Mouse (Mus musculus) urinary bladder, postnatal 14 days (tissue): ENCODE data around the gene Phrf1.

Experiments used
- DNase-seq: peaks from one replicate; pipeline ENCODE4 v3.0.0; 2021; ENCODE audit warnings: low spot score

The Phrf1 gene

DNA sequence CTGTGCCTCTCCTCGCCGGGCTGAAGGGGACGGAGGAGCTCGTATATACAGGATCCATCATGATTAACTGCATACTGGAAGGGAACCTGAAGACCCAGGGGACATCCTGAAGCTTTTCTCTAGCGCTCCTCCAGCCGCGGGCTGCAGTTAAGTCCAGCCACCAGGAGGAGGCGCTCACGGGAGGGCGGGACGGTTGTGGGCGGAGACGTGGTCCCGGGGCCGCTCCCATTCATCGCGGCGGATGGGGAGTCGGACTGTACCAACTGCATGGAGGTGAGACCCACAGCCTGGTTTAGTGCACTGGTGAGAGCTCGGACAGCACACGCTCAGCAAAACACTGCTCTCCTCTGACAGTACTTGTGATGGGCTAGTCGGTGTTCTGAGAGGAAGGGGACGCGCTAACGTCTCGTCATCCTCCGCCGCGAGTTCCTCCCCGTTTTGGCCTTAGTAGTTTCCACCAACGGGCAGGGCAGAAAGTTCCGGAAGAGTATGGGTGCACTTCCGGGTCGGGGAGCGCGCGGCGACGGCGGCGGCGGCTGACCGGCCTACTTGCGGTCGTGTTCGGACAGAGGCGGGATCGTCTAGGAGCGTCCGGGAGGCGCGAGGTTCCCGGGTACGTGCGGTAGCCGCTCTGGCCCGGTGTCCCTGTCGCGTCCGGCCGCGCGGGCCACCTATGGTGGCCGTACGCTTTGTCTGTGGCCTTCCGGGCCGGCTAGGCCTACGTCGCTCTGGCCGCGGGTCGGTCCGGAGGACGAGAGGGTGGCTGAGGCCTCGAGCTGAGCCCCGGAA, at the start of gene Phrf1:
Gene Phrf1, plus strand, starts transcription at position 506 of the 789 bp plus-strand sequence.
- peak; percentile 92 for DNase-seq

DNA sequence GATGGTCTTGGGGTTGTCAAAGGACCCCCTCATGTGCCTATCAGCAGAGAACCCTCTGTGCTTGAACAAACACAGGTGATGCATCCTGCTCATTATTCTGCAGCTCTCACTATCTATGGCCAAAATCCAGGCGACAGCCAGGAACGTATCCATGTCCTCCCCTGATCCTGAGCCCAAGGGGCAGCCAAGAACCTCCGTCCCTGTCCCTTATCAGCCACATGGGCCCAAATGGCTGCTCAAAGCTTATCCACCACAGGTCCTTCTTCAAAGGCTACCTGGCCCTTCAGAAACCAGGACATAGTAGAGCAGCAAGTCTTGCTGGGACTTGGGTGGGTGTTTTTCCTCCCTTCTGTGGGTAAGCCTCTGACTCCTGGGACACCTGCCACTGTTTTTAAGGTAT, 40.4 kb upstream of the Phrf1 start:
- DNase-seq: no peak

DNA sequence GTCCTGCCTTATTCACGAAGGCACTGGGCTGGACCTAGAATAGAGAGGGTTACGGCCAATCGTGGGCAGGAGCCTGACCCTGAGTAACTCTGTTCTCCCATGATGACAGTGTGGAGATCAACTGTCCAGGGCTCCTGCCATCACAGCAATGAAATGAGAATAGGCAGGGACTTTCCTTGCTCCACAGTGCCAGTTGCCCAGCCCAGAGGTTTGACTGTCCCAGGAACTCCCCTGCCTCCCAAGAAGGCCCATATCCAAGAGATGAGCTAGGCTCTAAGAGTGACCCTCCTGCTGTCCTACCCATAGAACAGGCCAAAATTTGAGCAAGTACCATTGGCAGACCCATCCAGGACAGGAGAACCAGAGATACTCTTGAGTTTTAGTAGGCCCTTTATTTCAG, 39.9 kb upstream of the Phrf1 start:
- no peak for DNase-seq

DNA sequence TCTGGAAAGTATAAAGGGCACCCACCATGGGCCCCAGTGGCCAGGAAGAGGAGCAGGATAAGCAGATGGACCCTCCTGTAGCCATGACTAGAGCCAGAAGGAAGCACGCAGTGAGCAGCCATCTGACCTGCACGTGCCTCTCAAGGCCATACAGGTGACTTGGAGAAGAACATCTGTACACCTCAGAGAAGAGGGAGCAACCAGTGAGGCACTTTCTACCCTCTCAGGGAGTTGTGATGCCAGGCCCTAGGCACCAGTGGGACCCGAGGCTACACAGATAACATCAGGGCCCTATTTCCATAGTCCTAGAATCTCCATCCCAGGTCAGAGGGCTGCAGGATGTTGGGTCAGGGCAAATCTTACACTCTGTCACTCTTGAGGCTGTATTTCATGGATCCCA, 38.4 kb upstream of the Phrf1 start:
- DNase-seq: no peak

DNA sequence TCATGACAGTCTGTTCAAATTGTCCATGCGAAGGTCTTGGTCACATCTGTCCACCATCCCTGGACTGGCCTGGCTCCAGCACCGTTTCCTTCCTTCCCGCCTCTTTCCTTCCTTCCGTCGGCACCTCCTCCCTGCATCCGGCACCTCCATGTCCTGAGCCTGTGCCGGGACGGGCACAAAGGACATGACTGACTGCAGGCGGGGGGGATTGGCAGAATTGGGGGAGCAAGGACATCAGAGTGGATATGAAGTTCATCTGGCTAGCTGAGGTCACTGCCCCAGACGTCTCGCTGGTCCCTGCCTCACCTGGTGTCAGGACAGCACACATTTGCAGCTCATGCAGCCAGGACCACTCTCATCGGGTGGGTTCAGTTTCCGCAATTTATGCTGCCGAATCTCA, 37.5 kb upstream of the Phrf1 start:
- DNase-seq: no peak

DNA sequence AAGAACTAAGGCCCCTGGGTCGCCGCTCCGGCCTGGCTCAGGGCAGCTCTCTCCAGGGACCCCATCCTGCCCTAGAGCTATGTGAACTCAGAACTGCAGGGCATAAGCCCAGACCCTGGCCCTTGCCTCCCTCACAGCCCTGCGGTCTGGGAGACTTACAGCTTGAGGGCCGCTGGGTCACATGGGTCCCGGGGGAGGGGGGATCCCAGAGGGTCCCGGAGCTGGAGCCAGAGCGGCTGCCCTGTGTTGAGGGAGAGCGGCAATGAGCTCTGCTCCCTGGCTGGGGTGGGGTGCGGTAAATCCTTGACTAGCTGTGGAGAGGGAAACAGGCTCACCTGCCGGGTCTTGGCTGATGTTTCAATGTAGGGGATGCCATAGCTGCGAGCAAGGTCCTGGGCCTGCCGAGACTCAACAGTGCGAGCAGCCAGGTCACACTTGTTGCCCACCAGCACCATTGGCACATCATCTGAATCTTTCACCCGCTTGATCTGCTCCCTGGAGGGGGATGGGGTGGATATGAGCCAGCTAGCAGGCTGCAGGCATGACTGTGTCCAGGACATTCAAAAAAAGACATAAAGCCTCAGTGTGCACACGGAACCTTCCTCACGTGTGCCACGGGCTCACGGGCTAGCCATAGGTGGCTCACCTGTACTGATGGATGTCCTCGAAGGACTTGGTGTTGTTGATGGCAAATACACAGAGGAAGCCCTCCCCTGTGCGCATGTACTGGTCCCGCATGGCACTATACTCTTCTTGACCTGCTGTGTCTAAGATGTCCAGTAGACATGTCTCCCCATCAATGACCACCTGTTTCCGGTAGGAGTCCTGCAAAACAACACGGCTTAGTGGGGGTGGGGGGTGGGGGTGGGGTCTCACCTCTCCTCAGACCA, 36.5 kb upstream of the Phrf1 start:
- no peak for DNase-seq

DNA sequence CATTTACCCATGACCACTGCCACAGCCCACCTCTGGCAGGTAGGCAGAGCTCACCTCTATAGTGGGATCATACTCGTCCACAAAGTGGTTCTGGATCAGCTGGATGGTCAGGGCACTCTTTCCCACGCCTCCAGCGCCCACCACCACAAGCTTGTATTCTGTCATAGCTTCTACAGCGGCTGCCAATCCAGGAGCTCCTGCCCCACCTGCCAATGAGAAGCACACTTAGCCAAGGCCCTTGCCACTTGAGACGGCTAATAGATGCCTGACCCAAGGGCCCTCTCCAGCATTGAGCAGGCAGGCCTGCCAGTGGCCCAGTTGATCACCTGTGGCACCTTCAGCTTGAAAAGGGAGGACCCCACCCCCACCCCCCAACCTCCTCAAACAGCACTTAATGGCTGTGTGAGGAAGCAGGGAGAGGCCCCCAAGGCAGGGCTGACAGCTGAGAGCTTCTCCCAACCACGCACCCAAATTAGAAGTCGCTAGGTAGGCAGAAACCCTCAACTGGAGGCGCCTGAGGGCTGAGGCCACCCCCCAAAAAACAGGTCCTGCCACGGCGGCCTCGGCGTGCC, 35.7 kb upstream of the Phrf1 start:
- no peak for DNase-seq

DNA sequence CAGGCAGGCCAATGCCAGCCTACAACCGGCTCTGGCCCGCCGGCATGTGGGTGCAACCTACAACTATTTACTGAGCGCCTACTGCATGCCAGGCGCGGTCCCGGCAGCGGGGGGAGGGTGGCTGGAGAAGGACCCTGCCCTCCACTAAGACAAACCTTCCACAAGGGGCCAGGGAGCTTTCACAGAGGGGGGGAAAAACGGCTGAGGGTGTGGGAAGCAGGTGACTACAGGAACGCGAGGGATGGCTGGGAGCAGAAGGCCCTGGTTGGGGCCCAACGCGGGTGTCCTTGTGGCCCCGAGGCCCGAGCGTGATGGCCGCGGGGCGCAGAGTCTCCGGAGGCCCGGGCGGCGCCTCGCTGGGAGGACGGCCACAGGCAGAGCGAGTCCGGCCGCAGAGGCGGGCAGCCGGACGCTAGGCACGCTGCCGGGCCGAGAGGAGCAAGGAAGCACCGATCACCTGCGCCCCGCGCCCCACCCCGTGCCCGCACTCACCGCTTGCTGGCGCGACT, 35.2 kb upstream of the Phrf1 start:
- peak; percentile 85 for DNase-seq

DNA sequence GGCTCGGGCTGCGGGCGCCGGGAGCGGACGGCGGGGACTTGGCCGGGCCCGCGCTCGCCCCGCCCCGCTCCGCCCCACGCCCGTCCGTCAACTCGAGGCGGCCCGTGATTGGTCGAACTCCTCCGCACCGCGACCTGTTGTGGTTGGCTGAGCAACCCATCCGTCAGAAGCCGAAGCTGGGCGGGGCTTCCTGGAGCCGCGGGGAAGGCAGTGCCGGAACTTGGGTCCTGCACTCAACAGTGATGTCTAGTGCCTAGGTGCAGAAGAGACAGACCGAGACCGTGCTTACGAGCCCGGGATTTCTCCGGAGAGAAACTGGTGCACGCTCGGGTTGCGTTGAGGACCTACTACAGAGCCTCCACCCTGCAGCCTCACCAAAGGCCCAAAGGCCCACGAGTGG, 34.6 kb upstream of the Phrf1 start, which contains the start of the genes Hras and Lrrc56:
Gene Hras, minus strand, starts transcription at position 58 of the 400 bp plus-strand sequence.
Gene Lrrc56, plus strand, starts transcription at position 210 of the 400 bp plus-strand sequence.
- peak; percentile 99 for DNase-seq

DNA sequence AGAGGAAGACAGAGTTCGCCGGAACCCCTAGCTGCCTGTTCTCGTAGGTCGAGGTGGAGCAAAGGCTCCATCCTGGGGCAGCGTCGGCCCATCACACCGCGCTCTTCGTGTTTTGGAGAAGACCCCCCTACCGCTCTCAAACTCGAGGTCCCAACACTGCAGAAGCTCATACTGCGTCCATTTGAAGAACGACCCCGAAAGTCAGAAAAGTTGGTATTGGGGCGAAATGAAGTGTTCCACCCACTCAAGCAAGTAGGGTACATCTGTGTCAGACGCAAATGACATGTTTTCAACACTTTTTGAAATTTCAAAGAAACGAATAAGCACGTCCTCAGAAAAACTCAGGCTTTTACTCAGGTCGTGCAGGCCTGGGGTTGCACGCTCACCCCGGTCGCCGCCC, 34.2 kb upstream of the Phrf1 start:
- no peak for DNase-seq

DNA sequence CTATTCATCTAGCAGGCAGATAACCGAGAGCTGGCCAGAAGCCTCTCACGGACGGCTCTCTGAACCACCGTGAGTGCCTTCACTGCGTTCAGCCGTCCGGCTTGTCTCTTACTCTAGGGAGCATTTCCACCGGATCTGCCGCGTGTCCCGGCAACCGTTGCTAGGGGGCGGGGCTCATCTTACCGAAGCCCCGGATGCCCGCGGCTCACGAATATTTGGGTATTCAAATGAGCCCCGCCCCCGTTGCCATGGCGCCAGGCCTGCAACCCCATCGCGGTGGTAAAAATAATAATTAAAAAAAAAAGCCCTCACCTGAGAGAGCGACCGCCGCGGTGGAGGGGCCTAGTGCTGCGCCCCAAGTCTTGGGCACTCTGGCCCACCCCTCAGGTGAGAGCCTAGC, 33.8 kb upstream of the Phrf1 start:
- peak; percentile 94 for DNase-seq

DNA sequence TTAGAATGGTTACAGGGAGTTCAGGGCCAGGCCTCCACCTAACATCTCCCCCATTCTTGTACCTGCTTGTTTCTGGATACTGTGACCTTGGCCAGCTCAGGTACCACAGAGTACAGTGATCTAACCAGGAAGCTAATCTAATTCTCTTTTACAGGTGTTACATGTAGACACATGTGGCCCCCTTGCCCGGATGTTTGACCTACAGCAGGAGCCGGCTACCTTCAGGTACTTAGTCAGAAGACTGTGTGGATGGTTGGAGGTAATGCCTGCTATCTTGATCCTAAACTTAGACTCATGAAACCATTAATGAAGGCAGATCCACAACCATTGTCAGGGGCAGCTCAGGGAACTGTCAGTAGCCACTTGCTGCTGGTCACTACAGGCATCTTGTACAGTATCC, 32.8 kb upstream of the Phrf1 start:
- DNase-seq: no peak

DNA sequence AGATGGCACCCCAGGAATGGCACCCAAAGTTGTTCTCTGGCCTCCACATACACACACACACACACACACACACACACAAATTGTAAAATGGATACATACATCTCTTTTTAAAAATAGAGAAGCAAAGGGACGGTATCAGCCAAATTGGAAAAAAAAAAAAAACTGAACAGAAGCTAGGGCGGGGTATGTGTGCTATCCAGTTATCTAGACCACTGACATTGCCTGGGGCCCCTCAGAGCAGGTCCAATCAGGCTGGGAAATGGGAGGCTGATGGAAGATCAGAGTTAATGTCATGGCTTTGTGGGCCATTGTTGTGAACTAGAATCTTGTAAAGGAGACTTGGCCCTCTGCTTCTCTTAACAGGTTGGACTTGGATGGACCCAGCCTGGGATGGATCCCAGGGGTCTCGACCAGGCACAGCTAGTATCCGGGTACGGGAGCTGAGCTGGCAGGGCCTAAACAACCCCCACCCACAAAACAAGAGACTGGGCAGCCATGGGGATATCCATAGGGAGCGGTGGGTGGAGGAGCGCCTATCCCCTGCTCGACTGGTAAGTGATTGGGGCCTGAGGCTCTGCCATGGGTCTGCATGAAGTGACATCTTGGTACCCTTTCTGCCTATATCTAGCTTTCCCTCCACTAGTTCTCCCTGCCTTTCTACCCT, 31.8 kb upstream of the Phrf1 start:
- no peak for DNase-seq

DNA sequence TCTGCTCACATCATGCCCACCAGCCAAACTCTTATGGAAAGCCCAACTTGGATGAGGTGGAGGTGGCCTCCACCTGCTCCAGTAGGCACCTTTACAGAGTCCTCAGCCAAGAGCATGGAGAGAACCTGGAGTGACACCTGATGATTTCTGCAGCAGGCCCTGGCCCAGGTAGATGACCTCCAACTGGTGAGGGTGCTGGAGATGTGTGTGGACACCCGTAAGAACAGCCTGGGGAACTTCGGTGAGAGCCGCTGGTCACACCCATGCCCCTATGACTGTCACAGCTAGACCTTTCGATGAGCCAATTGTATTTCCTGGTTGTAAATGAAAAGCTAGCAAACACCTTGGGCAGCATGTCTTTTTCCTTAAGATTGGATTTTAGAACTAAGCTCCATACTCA, 30.5 kb upstream of the Phrf1 start:
- DNase-seq: no peak

DNA sequence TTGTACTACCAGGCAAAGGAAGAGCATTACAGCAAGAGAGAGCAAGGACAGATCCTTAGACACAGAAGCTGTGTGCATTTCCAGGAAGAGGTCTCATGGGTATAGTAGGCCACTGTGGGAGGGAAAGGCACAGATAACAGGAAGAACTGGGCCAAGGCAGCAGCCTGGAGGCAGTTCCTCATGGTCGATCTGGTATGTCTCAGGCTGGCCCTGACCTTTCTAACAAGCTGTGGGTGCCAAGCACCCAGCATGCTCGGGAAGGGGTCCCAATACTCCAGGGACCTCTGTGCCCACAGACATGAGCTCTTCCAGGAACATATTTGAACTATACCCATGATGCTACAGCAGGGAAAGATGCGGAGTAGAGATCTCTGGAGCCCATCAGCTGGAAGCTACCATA, 24.0 kb upstream of the Phrf1 start:
- no peak for DNase-seq

DNA sequence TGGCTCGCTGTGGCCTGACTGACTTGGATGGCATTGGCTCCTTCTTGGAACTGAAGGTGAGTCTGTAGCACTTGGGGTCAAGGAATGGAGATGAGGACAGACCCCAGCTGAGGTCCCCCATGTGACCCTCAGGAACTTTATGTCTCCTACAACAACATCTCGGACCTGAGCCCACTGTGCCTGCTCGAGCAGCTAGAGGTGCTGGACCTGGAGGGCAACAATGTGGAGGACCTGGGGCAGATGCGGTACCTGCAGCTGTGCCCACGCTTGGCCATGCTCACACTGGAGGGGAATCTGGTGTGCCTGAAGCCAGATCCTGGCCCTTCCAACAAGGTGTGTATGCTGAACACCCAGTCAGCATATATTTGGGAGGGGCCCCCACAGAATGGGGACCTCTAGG, 23.1 kb upstream of the Phrf1 start:
- no peak for DNase-seq

DNA sequence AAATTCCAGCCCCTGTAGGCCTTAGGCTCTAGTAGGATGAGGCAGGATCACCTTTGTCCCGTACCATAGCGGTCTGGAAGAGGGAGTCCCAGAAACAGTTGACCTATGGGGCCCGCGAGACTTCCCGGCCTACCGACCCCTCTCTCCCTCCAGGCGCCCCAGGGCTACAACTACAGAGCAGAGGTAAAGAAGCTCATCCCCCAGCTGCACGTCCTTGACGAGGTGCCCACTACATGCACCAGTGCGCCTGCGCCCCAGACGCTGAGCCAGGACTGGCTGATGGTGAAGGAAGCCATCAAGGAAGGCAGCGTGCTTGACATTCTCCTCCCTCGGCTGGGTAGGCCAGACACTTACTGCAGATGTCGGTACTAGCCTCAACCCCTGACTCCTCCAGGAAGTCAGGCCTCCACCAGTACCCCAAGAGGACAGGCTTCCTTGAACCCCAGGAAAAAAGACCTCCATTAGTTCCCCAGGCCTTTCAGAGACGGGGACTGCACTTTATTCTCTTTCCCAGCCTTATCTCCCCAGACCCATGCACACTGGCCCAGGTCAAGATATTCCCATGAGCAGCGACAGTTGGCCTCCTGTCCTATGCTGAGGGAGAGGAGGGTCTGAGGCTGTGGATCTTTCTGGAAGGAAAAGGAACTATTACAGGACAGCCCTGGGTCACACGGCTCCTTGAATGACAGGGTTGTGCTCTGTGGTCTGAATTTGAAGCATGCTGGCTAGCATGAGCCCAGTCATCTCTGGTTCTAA, 22.2 kb upstream of the Phrf1 start:
- DNase-seq: no peak

DNA sequence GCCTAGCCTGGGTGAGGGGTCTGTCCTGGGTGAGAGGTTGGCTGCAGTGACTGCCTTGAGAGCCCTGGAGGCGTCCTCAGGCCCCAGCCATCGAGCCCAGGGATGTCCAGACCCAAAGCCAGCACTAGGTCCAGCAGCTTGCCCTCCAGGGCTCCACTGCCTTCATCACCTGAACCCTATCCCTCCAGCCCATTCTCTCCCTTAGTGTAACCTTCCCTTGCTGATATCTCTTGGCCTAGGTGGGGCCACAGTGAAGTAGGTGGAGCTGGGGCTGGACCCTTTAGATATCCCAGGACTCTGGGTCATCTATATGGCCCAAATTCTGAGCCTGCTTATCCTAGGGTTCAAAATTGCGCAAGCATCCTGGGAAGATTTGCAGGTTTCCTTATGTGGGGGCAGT, 19.1 kb upstream of the Phrf1 start:
- no peak for DNase-seq

DNA sequence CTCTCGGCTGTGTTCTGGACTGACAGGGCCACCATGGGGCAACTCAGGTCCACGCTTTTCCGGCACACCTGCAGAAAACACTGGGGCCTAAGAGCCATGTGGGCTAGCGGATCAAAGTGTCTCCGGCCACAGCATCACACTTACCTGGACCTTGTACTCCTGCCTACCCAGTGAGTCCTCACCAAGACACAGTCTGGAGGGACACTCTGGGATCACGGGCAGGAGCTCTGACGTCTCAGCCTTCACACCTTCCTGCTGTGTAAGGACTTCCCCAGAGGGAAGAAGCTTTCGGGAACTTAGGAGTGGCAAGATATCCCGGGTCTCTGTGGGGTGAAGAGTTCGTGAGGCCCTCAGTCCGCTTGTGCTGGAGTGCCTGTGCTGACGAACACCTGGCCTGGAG, 18.4 kb upstream of the Phrf1 start:
- DNase-seq: no peak

DNA sequence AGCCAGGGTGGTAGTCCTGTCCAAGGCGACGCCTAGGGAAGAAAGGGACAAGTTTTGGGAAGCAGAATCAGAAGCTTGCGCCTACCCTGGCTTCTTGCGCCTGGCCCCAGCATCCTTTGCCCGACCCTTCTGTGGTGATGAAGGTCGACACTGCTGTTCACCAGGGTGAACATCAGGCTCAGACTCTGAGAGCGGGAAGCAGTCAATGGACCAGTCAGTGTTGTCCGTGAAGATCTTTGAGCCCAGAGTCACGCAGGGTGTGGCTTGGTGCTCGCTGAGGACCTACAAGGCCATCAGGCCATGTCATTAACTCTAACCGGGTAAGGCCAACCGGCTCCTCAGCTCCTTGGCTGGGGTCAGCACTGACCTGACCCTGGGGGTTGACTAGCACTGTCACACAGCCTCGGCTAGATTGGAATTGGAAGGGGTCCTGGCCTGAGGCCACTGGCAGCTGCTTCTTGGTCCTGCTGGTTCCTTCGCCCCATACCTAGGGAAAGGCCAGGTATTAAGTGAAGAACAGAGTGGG, 17.9 kb upstream of the Phrf1 start:
- no peak for DNase-seq

DNA sequence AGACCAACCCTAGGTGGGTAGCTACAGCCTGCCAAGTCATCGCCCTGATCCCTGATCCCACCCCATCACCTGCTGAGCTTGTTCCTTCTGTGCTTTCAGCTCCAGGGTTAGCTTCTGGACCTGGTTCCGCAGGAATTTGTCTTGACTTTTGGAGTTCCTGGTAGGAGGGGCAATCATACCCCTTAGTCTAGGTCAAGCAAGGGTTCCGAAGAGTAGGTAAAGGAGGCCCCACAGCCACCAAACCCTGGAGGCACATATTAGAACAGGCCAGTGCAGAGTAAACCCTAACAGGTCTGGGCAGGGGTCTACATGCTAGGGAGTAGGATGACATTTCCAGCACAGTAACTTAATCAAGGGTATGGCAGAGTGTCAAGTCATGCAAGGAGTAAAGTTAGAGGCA, 15.5 kb upstream of the Phrf1 start:
- DNase-seq: no peak
